Mouse (Mus musculus): Measurements from ENCODE around the gene Ephx1.

Ephx1 gene

DNA sequence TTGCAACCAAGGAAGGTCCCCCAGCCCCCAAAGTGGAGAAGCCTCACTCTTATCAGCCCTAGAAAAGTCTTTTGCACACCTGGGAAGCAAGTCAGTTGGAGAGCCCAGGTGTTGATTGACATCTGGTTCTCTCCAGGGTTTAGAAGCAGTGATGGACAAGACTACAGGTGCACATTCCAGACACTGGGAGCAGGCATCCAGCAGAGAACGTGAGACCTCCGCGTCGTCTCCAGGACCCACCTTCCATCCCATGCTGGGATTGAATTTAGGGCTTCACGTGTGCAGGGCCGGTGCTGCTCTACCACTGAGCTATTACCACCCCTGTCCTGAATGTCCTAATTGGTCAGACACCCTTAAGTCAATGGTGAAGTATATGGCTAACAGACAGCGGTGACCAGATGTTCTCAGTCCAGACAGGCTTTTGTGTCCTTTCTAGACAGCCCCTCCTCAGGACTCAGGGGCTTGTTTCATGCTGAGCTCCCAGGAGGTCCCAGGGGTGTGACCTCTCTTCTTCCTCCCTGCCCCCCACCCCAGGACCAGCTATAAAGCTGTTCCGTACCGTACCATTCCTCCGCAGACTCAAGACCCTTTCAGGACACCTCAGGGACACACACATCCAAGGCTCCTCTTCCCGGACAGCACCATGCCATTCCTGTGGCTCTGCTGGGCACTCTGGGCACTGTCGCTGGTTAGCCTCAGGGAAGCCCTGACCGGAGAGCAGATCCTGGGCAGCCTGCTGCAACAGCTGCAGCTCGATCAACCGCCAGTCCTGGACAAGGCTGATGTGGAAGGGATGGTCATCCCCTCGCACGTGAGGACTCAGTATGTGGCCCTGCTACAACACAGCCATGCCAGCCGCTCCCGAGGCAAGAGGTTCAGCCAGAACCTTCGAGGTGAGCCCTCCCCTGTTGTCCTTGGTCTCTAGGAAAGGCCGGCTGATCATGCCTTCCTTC lies 86.0 kb downstream of the Ephx1 start, which contains the start of gene Lefty1:
TSS of gene Lefty1 (plus strand) at position 556 of the 953 bp plus-strand sequence.
- DNase-seq: no peak

DNA sequence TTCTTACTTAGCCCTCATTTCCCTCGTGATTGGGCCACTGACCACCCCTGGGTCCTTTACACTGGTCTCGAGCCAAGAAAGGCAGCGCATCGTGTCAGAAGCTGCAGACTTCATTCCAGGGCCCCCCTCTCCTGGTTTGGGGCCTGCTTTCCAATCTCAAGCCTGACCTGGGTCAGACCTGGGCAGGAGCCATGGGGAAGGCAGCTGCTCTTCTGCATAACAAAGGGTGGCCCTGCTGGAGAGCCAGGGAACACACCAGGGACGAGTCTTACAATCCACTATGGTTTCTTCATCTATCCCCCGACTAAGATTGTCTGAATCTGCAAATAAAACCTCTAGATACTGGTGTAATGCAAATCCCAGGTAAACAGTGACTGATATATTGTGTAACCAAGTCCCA lies 87.0 kb downstream of the Ephx1 start:
- no peak for DNase-seq

DNA sequence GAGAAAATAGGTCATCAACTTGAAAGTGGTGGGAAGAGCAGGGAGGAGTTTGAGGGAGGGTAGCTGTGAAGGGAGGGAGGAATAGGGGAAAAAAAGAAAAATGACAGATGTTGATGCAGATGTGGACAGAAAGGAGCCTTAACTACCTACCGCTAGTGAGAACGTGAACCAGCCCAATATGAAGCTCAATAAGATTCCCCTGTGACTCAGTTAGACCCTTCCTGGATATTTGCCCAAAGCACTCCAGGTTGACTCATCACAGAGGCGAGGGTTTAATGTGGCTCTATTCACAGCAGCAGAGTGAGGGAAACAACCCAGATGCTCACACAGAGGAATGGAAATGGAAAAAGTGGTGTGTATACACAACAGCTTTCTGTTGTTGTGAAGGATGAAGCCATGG lies 89.6 kb downstream of the Ephx1 start:
- DNase-seq: no peak

DNA sequence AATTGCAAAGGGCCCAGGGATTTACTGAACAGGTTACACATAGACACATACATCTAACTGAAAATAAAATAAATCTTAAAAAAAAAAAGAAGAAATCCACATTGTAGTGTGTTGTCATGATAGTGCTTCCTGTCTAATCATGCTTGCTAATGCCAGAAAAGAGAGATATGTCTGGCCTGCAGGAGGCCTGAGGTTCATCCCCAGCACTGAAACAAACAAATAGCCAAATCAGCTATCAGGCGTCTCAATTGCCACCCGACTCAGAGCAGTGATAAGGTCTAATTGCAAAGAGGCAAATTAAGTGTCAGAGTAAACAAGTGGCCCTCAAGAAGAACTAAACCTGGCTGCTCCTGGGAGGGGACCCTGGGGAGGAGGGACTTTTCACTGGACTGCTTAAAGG lies 91.1 kb downstream of the Ephx1 start:
- no peak for DNase-seq

DNA sequence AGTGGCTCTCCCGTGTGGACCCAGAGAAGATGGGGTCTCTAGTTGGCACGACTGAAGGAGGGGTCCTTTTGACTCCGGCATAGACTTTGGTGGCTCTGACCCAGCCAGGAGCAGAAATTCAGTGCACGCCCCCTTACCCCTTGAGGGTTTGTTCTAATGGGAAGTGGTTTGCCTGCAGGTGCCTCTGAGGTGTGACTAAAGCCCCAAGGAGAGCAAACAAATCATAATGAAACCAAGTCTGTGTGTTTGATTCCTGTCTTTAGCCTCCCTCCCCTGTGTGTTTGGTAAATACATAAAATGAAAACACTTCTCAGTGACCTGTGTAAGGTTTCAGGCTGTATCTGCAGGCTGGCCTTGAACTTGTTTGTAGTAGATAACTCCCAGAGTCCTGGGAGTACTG lies 94.4 kb downstream of the Ephx1 start:
- DNase-seq: no peak
